Mouse (Mus musculus): ENCODE data around the gene Nr4a3.

GRCm38 (mm10) chr4:48086609-48087008, 41.7 kb downstream of the Nr4a3 start:
- TF ChIP-seq ZC3H11A (IDR thresholded peaks at IDR 0.05; ENCODE audit: borderline replicate concordance, low read depth, low read length) (no peak), HCFC1 (IDR thresholded peaks at IDR 0.05; ENCODE audit: borderline replicate concordance, insufficient read depth, low read length) (no peak), MAFK (IDR thresholded peaks at IDR 0.05; ENCODE audit: insufficient read depth, low read depth, low read length) (no peak)

Measured in ES-E14 (cell line).